Mouse (Mus musculus) CD4-positive, CD25-positive, alpha-beta regulatory T cell, adult 9 weeks (primary cell): ENCODE data around the gene Rab43. TPM values are rescaled to one million over a fixed set of nuclear protein-coding genes. Genes with fewer than 3 reads are reported as not detected.

Experiments
- polyA plus RNA-seq: library from polyadenylated mRNA; unstranded; fragments of 100-300 nt; shearing (Covaris generic); gene quantifications from one replicate; pipeline ENCODE4 v1.2.1, GENCODE M21; 2017

The Rab43 gene
- polyA plus RNA-seq: 14.6 TPM

GRCm38 (mm10) chr6:87811675-87812338 lies at the start of gene Rab43:
Rab43 (minus strand) TSS chr6:87812164.

GRCm38 (mm10) chr6:87850900-87851614 lies 39.1 kb upstream of the Rab43 start, which contains the start of gene Cnbp:
Cnbp (minus strand) TSS chr6:87851106.

GRCm38 (mm10) chr6:87838551-87839197 lies 26.7 kb upstream of the Rab43 start, which contains the start of gene Isy1:
Isy1 (minus strand) TSS chr6:87838798.

GRCm38 (mm10) chr6:87835695-87836094 lies 23.7 kb upstream of the Rab43 start, which contains the start of gene Gm45140:
Gm45140 (minus strand) TSS chr6:87835795.

GRCm38 (mm10) chr6:87777842-87778241 lies 34.1 kb downstream of the Rab43 start, which contains the start of gene Gp9:
Gp9 (plus strand) TSS chr6:87778072.

Other genes starting within 250 kb of the Rab43 start
- gene Prokr1, start 221.4 kb downstream of the Rab43 start, polyA plus RNA-seq: 0.11 TPM
- gene Aplf, start 140.0 kb downstream of the Rab43 start, polyA plus RNA-seq: 9.8 TPM
- 0.50 TPM for gene Efcc1, start 81.3 kb downstream of the Rab43 start, polyA plus RNA-seq
- gene Gp9, start 34.1 kb downstream of the Rab43 start, polyA plus RNA-seq: not detected
- gene Gm45140, start 23.6 kb upstream of the Rab43 start, polyA plus RNA-seq: 5.2 TPM
- gene Isy1, start 26.6 kb upstream of the Rab43 start, polyA plus RNA-seq: 85.5 TPM
- gene Cnbp, start 38.9 kb upstream of the Rab43 start, polyA plus RNA-seq: 1,266 TPM
- gene Copg1, start 75.7 kb upstream of the Rab43 start, polyA plus RNA-seq: 188 TPM
- gene Hmces, start 101.8 kb upstream of the Rab43 start, polyA plus RNA-seq: 54.0 TPM
- not detected for gene H1fx, start 169.5 kb upstream of the Rab43 start, polyA plus RNA-seq
- gene Rab7, start 233.1 kb upstream of the Rab43 start, polyA plus RNA-seq: 320 TPM